15 mouse cellular contexts compared by ENCODE assay signal in genomic region chr11:61584830-61585229, GRCm38 (mm10).
"Had no signal": no experiment of that assay in that cellular context is flagged by ENCODE, and none has a peak within 500 bp of the region (broad histone marks: within the 10 kb centered on the region; RNA-seq: fewer than 3 reads in every experiment).

No protein-coding gene starts in this region.

- DNase-seq: left cerebral cortex, postnatal 4 days; lung, adult 2 months; lung, postnatal 10 days; retina, postnatal 1 day; right cerebral cortex, postnatal 4 days; spleen, adult 18-20 months; thymus, postnatal 36 days had no signal

- H3K4me3 ChIP-seq: layer of hippocampus, adult 2 months; limb, embryonic 13.5 days; megakaryocyte, embryonic 14.5 days; midbrain, embryonic 15.5 days; neural tube, embryonic 13.5 days; stomach, embryonic 15.5 days had no signal

- H3K9ac ChIP-seq: limb, embryonic 13.5 days; liver, embryonic 14.5 days; midbrain, embryonic 15.5 days; neural tube, embryonic 13.5 days; stomach, embryonic 15.5 days had no signal

- H3K9me3 ChIP-seq: midbrain, embryonic 15.5 days; stomach, embryonic 15.5 days had no signal

- H3K27ac ChIP-seq: layer of hippocampus, adult 2 months; limb, embryonic 13.5 days; liver, embryonic 14.5 days; macrophage; midbrain, embryonic 15.5 days; neural tube, embryonic 13.5 days; stomach, embryonic 15.5 days had no signal

- H3K4me1 ChIP-seq: limb, embryonic 13.5 days; megakaryocyte, embryonic 14.5 days; midbrain, embryonic 15.5 days; neural tube, embryonic 13.5 days; stomach, embryonic 15.5 days had no signal

- H3K27me3 ChIP-seq: limb, embryonic 13.5 days; midbrain, embryonic 15.5 days; neural tube, embryonic 13.5 days; stomach, embryonic 15.5 days had no signal

- H3K36me3 ChIP-seq: limb, embryonic 13.5 days; midbrain, embryonic 15.5 days; neural tube, embryonic 13.5 days; stomach, embryonic 15.5 days had no signal

- ATAC-seq: midbrain, embryonic 15.5 days had no signal
